Mouse (Mus musculus) thymus, postnatal 10 days (tissue): ENCODE results near the gene Creb3l4.

Experiments used
- DNase-seq, 2 experiments: peaks; one replicate each; pipeline ENCODE4 v3.0.0; 2021; ENCODE audit warnings: low spot score in 2 of 2

Creb3l4 gene

GRCm38 (mm10) chr3:90194759-90195158 is 48.6 kb downstream of the Creb3l4 start:
- DNase-seq = no peak

- DNase-seq = no peak
These were observed 52.3 kb downstream of the Creb3l4 start for GRCm38 (mm10) chr3:90190859-90191510.
